Mouse (Mus musculus) forelimb bud, embryonic 11.5 days (tissue): ENCODE results near the gene Cd59b.
A peak's percentile ranks its signal among the peaks of the same experiment; 100 is the strongest.

Source experiments
- DNase-seq: peaks from one replicate; pipeline ENCODE4 v3.0.0-alpha.2; 2012; ENCODE audit warnings: low read depth, low spot score

The Cd59b gene

DNA sequence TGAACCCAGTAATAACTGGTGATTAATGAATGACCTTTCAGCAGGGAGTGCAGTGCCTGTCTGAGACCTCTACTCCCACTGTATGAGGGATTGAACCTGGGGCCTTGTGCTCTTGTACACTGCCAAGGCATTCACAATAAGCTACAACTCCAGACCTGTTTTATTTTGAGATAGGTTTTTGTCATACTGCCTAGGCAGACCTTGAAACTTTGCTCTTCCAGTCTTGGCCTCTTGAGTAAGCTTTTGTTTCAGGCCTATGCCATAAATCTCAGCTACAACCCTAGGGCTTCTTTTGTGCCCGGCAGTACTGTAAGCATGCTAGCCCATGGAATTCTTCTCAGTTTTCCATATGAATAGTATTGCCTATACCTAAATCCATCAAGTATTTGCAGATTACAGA, 49.4 kb downstream of the Cd59b start:
- no peak for DNase-seq

- DNase-seq = no peak
Measured at GRCm38 (mm10) chr2:104120312-104120711, 50.7 kb downstream of the Cd59b start.

- no peak for DNase-seq
Measured at GRCm38 (mm10) chr2:104121681-104122504, 52.2 kb downstream of the Cd59b start.

DNA sequence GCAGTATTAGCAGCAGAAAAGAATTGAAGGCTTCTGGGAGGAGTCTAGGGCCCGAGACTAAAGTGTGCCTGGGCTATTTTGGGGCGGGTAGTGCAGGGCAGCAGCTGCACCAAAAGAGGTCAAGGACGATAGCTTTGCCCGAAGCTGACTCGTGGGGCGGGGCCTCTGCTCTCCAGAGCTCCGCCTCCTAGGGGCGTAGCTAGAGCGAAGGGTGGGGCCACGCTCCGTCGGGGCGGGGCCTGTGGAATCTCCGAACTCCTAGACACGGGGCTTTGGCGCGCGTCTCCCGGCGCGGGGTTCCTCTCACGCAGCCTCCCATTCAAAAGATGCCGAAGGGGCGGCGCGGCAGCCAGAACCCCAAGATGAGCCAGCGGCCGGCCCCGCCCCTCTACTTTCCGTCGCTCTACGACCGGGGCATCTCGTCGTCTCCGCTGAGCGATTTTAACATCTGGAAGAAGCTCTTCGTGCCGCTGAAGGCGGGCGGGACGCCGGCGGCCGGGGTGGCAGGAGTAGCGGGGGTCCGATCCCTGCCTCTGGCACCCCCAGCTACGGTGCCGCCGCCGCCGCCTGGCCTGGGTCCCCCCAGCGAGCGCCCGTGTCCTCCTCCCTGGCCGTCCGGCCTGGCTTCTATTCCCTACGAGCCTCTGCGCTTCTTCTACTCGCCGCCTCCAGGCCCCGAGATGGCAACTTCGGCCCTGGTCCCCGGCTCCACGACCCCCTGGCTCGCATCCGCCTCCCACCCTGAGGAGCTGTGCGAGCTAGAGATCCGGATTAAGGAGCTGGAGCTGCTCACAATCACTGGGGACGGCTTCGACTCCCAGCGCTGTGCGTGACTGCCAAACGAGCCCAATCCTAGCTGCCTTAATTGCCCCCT, 53.1 kb downstream of the Cd59b start, which contains the start of gene A930018P22Rik:
Gene A930018P22Rik (plus strand): TSS at position 265 of the 874 bp plus-strand sequence.
- peak; percentile 85 for DNase-seq

DNA sequence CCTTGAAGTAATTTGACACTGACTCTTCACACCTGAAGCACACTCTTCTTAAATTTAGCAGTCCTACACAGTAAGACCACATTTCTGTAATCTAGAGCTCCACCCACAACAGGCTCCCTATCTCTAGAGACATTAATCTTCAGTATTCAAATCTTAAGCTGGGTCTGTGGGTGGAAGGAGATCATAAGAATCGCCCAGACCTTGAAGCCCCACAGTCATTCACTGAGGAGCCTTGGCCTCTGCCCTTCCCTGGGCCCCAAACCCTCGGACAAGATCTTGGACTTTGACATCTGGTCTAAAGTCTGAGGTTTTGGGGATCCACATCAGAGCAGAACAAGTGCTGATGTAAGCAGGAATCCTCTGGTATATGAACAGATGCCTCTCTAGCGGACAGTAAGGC, 53.9 kb downstream of the Cd59b start:
- no peak for DNase-seq

GRCm38 (mm10) chr2:104124071-104124470, 54.4 kb downstream of the Cd59b start:
- DNase-seq = no peak

GRCm38 (mm10) chr2:104128803-104129531, 59.3 kb downstream of the Cd59b start:
- DNase-seq = no peak

GRCm38 (mm10) chr2:104130165-104130564, 60.5 kb downstream of the Cd59b start:
- DNase-seq = no peak

DNA sequence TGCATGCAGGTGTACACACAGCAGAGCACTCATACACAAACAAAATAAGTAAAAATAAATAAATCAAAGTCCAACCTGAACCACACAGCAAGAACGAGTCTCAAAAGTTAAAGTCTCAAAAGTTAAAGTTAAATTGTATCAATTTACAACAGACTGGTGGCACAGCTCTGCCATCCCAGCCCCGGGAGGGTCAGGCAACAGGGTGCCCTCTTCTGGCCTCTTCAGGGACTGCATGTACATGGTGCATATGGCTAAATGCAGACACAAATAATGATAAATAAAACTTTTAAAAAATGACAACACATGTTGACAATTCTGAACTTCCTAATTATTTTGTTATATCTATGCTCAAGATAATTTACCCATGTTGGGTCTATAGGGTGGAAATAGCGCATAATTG, 61.3 kb downstream of the Cd59b start:
- DNase-seq = no peak

GRCm38 (mm10) chr2:104132266-104132859, 62.7 kb downstream of the Cd59b start:
- DNase-seq = no peak

DNA sequence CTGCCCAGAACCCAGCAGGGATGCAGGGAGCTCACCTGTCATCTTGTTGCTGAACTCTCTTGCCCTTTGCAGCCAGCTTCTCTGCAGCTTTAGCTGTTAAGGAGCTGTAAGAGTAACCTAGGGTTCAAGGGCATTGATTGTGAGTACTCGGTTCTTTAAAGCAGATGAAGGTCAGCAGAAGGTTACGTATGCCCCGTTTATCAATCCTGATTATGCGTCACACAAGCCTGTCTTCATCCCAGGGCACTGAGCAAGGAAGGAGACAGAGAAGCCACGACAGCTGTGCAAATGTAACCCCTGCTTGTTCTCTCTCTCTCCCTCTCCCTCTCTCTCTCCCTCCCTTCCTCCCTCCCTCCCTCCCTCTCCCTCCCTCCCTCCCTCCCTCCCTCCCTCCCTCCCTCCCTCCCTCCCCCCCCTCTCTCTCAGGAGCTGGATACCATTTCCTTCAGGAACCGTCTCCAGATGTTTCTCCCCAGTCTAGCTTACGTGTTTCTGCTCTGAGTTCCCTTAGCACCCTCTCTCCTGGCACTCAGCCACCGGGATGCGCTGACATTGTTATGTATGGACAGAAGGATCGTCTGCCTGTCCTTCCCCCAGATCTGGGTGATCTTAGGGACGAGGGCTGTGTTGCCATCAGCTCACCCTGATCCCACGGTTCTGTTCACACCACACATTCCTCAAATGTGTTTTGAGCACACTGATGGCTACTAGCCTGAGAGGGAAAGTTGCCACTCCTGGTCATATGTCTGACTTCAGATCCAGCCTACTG, 63.6 kb downstream of the Cd59b start:
- no peak for DNase-seq

GRCm38 (mm10) chr2:104134150-104135056, 64.8 kb downstream of the Cd59b start:
- peak; percentile 90 for DNase-seq

GRCm38 (mm10) chr2:104135920-104136319, 66.3 kb downstream of the Cd59b start:
- no peak for DNase-seq
